Mouse (Mus musculus) liver, adult 2 months (tissue): ENCODE results near the gene Kpna1.

Source experiments
- CTCF ChIP-seq: fragments of 200-500 bp; IDR thresholded peaks from 2 replicates; pipeline ENCODE4 v1.5.1; 2011; ENCODE audit warnings: low read depth, low read length, control low read depth
- POLR2A ChIP-seq: fragments of 200-500 bp; IDR thresholded peaks from 2 replicates; pipeline ENCODE4 v1.6.1; 2011; ENCODE audit warnings: low read length, control low read depth; ENCODE audit not compliant: insufficient read depth; ENCODE audit errors: extremely low read depth

GRCm38 (mm10) chr16:35982902-35983516 is 4.5 kb downstream of the Kpna1 start:
- no peak for TF ChIP-seq CTCF
- peak; percentile 80 for TF ChIP-seq POLR2A
